Mouse (Mus musculus): ENCODE measurements at regions not wholly inside any gene's neighbourhood (a gene's known extent, or its start where the extent isn't known, plus 50 kb on each side); places are given as distances from the start of the nearest gene placed in this dataset.

- H3K27me3 ChIP-seq: no peaks in the 10 kb centered on the region
- H3K4me2 ChIP-seq (replicated peaks): no peak overlapping the region
- H3K36me3 ChIP-seq: no peaks in the 10 kb centered on the region
- peak; percentile 32; the same call in 1 of the 2 replicates for ATAC-seq (replicated peaks)
- H3K4me1 ChIP-seq: peaks cover 2% of the 10 kb centered on the region; the same call in 1 of the 2 replicates
- H3K9me3 ChIP-seq: no peaks in the 10 kb centered on the region
- H3K9ac ChIP-seq (replicated peaks): no peak overlapping the region
- H3K27ac ChIP-seq (replicated peaks): no peak overlapping the region
- H3K4me3 ChIP-seq: no peak overlapping the region
- 61% methylated on average over 6 of the region's 6 CpGs for whole genome bisulfite sequencing
These were observed 249.2 kb upstream of the Cdh4 start for GRCm38 (mm10) chr2:179192906-179193496.

GRCm38 (mm10) chr2:179193507-179194160, 248.6 kb upstream of the Cdh4 start:
- Histone ChIP-seq H3K4me2 (replicated peaks) (no peak overlapping the region), H3K36me3 (no peaks in the 10 kb centered on the region), H3K9me3 (no peaks in the 10 kb centered on the region), H3K9ac (replicated peaks) (no peak overlapping the region), H3K4me1 (peaks cover 2% of the 10 kb centered on the region; the same call in 1 of the 2 replicates), H3K4me3 (no peak overlapping the region), H3K27ac (replicated peaks) (no peak overlapping the region), H3K27me3 (no peaks in the 10 kb centered on the region)
- peak; percentile 61 for ATAC-seq (replicated peaks)
- WGBS: 40% methylated on average over 9 of the region's 9 CpGs

GRCm38 (mm10) chr2:179197471-179197870, 244.8 kb upstream of the Cdh4 start:
- Histone ChIP-seq H3K4me3 (no peak overlapping the region), H3K27ac (replicated peaks) (no peak overlapping the region), H3K36me3 (no peaks in the 10 kb centered on the region), H3K9ac (replicated peaks) (no peak overlapping the region), H3K27me3 (no peaks in the 10 kb centered on the region), H3K4me2 (replicated peaks) (no peak overlapping the region), H3K9me3 (no peaks in the 10 kb centered on the region), H3K4me1 (peaks cover 2% of the 10 kb centered on the region; the same call in 1 of the 2 replicates)
- WGBS: 84% methylated on average over 1 of the region's 1 CpGs
- ATAC-seq (replicated peaks): no peak

GRCm38 (mm10) chr2:179200495-179200894, 241.7 kb upstream of the Cdh4 start:
- 10% methylated on average over 6 of the region's 6 CpGs for WGBS
- Histone ChIP-seq H3K4me1 (0 out of 2 replicates have a peak, but pooled peaks cover 6% of the 10 kb centered on the region), H3K36me3 (no peaks in the 10 kb centered on the region), H3K27ac (replicated peaks) (no peak overlapping the region), H3K4me2 (replicated peaks) (no peak overlapping the region), H3K9ac (replicated peaks) (no peak overlapping the region), H3K4me3 (no peak overlapping the region), H3K9me3 (no peaks in the 10 kb centered on the region), H3K27me3 (no peaks in the 10 kb centered on the region)
- no peak for ATAC-seq (replicated peaks)

- H3K4me1 ChIP-seq: peaks cover 9% of the 10 kb centered on the region; the same call in 1 of the 2 replicates
- no peak overlapping the region for H3K4me2 ChIP-seq (replicated peaks)
- H3K9ac ChIP-seq (replicated peaks): no peak overlapping the region
- no peaks in the 10 kb centered on the region for H3K27me3 ChIP-seq
- H3K27ac ChIP-seq (replicated peaks): peak overlapping the region; percentile 28
- no peaks in the 10 kb centered on the region for H3K36me3 ChIP-seq
- no peaks in the 10 kb centered on the region for H3K9me3 ChIP-seq
- no peak overlapping the region for H3K4me3 ChIP-seq
- 69% methylated on average over 10 of the region's 10 CpGs for WGBS
- ATAC-seq (replicated peaks): peak; percentile 74
These were observed 231.9 kb upstream of the Cdh4 start for GRCm38 (mm10) chr2:179210164-179210805.

GRCm38 (mm10) chr2:179216773-179217172, 225.5 kb upstream of the Cdh4 start:
- Histone ChIP-seq H3K9ac (replicated peaks) (no peak overlapping the region), H3K27me3 (no peaks in the 10 kb centered on the region), H3K9me3 (no peaks in the 10 kb centered on the region), H3K27ac (replicated peaks) (0 out of 2 replicates have a peak overlapping the region, but pooled peaks have one; percentile 19), H3K4me3 (no peak overlapping the region), H3K4me1 (peaks cover 3% of the 10 kb centered on the region; the same call in 1 of the 2 replicates), H3K4me2 (replicated peaks) (no peak overlapping the region), H3K36me3 (no peaks in the 10 kb centered on the region)
- 4% methylated on average over 2 of the region's 2 CpGs for WGBS
- ATAC-seq (replicated peaks): no peak

GRCm38 (mm10) chr2:179228096-179228495, 214.1 kb upstream of the Cdh4 start:
- no peak overlapping the region for H3K27ac ChIP-seq (replicated peaks)
- H3K9ac ChIP-seq (replicated peaks): no peak overlapping the region
- no peak for ATAC-seq (replicated peaks)
- H3K9me3 ChIP-seq: no peaks in the 10 kb centered on the region
- no peaks in the 10 kb centered on the region for H3K4me1 ChIP-seq
- no peak overlapping the region for H3K4me3 ChIP-seq
- no peaks in the 10 kb centered on the region for H3K36me3 ChIP-seq
- 80% methylated on average over 7 of the region's 7 CpGs for WGBS
- H3K27me3 ChIP-seq: no peaks in the 10 kb centered on the region
- H3K4me2 ChIP-seq (replicated peaks): no peak overlapping the region

GRCm38 (mm10) chr2:179231708-179232354, 210.4 kb upstream of the Cdh4 start:
- no peaks in the 10 kb centered on the region for H3K36me3 ChIP-seq
- ATAC-seq (replicated peaks): no peak
- no peaks in the 10 kb centered on the region for H3K27me3 ChIP-seq
- H3K9me3 ChIP-seq: no peaks in the 10 kb centered on the region
- no peak overlapping the region for H3K4me2 ChIP-seq (replicated peaks)
- 75% methylated on average over 6 of the region's 6 CpGs for WGBS
- no peak overlapping the region for H3K4me3 ChIP-seq
- H3K9ac ChIP-seq (replicated peaks): no peak overlapping the region
- H3K27ac ChIP-seq (replicated peaks): no peak overlapping the region
- no peaks in the 10 kb centered on the region for H3K4me1 ChIP-seq

GRCm38 (mm10) chr2:179238166-179238565, 204.1 kb upstream of the Cdh4 start:
- Histone ChIP-seq H3K27me3 (no peaks in the 10 kb centered on the region), H3K9me3 (no peaks in the 10 kb centered on the region), H3K4me2 (replicated peaks) (no peak overlapping the region), H3K4me3 (no peak overlapping the region), H3K27ac (replicated peaks) (no peak overlapping the region), H3K36me3 (no peaks in the 10 kb centered on the region), H3K4me1 (no peaks in the 10 kb centered on the region), H3K9ac (replicated peaks) (no peak overlapping the region)
- no peak for ATAC-seq (replicated peaks)
- 76% methylated on average over 11 of the region's 11 CpGs for WGBS

- WGBS: 84% methylated on average over 2 of the region's 2 CpGs
These were observed 181.3 kb upstream of the Cdh4 start for GRCm38 (mm10) chr2:179260892-179261291.

GRCm38 (mm10) chr2:179263888-179264287, 178.3 kb upstream of the Cdh4 start:
- no peak overlapping the region for H3K4me3 ChIP-seq
- H3K4me2 ChIP-seq (replicated peaks): no peak overlapping the region
- ATAC-seq (replicated peaks): no peak
- no peak overlapping the region for H3K9ac ChIP-seq (replicated peaks)
- no peaks in the 10 kb centered on the region for H3K27me3 ChIP-seq
- no peak overlapping the region for H3K27ac ChIP-seq (replicated peaks)
- 92% methylated on average over 4 of the region's 4 CpGs for WGBS
- H3K4me1 ChIP-seq: peaks cover 13% of the 10 kb centered on the region
- no peaks in the 10 kb centered on the region for H3K9me3 ChIP-seq
- no peaks in the 10 kb centered on the region for H3K36me3 ChIP-seq

More at GRCm38 (mm10) chr2:179260892-179261291, 181.3 kb upstream of the Cdh4 start:
- no peaks in the 10 kb centered on the region for H3K9me3 ChIP-seq
- no peak overlapping the region for H3K27ac ChIP-seq (replicated peaks)
- H3K4me2 ChIP-seq (replicated peaks): no peak overlapping the region
- H3K4me3 ChIP-seq: no peak overlapping the region
- H3K4me1 ChIP-seq: peaks cover 10% of the 10 kb centered on the region
- no peaks in the 10 kb centered on the region for H3K36me3 ChIP-seq
- no peaks in the 10 kb centered on the region for H3K27me3 ChIP-seq
- ATAC-seq (replicated peaks): no peak
- H3K9ac ChIP-seq (replicated peaks): no peak overlapping the region

GRCm38 (mm10) chr2:179265436-179265835, 176.8 kb upstream of the Cdh4 start:
- H3K4me1 ChIP-seq: peaks cover 13% of the 10 kb centered on the region
- no peaks in the 10 kb centered on the region for H3K9me3 ChIP-seq
- H3K9ac ChIP-seq (replicated peaks): no peak overlapping the region
- H3K27me3 ChIP-seq: no peaks in the 10 kb centered on the region
- no peak for ATAC-seq (replicated peaks)
- H3K4me2 ChIP-seq (replicated peaks): no peak overlapping the region
- 25% methylated on average over 5 of the region's 5 CpGs for WGBS
- H3K36me3 ChIP-seq: no peaks in the 10 kb centered on the region
- H3K4me3 ChIP-seq: no peak overlapping the region
- no peak overlapping the region for H3K27ac ChIP-seq (replicated peaks)
